Mouse (Mus musculus) midbrain, embryonic 13.5 days (tissue): Measurements from ENCODE around the gene Ppp1r1b. TPM values are rescaled to one million over a fixed set of nuclear protein-coding genes. Genes with fewer than 3 reads are reported as not detected.
A peak's percentile ranks its signal among the peaks of the same experiment; 100 is the strongest.

Experiments
- ATAC-seq: fragments of 200-750 bp; cut with Nextera tagmentation; 2 replicates; pipeline ENCODE4 v1.8.0; 2017; ENCODE audit warnings: mild to moderate bottlenecking, moderate TSS enrichment, moderate library complexity
- H3K27ac ChIP-seq: fragments of 300-500 bp; sonication (generic); 2 replicates; pipeline ENCODE4 v1.5.1; 2015; ENCODE audit warnings: inconsistent platforms, mild to moderate bottlenecking, moderate library complexity
- H3K27me3 ChIP-seq: fragments of 300-500 bp; sonication (generic); 2 replicates; pipeline ENCODE4 v1.6.1; 2015; ENCODE audit warnings: mild to moderate bottlenecking, inconsistent platforms
- H3K36me3 ChIP-seq: fragments of 300-500 bp; sonication (generic); 2 replicates; pipeline ENCODE4 v1.6.1; 2015; ENCODE audit warnings: mild to moderate bottlenecking, inconsistent platforms
- H3K4me1 ChIP-seq: fragments of 300-500 bp; sonication (generic); replicated peaks from 2 replicates; pipeline ENCODE4 v1.6.1; 2015; ENCODE audit warnings: inconsistent platforms
- H3K4me2 ChIP-seq: fragments of 300-500 bp; sonication (generic); replicated peaks from 2 replicates; pipeline ENCODE4 v1.6.1; 2015; ENCODE audit warnings: moderate library complexity, mild to moderate bottlenecking, inconsistent platforms
- H3K4me3 ChIP-seq: fragments of 300-500 bp; sonication (generic); replicated peaks from 2 replicates; pipeline ENCODE4 v1.5.1; 2015; ENCODE audit warnings: mild to moderate bottlenecking, inconsistent platforms
- H3K9ac ChIP-seq: fragments of 300-500 bp; sonication (generic); replicated peaks from 2 replicates; pipeline ENCODE4 v1.6.1; 2015; ENCODE audit warnings: mild to moderate bottlenecking, inconsistent platforms
- H3K9me3 ChIP-seq: fragments of 300-500 bp; sonication (generic); 2 replicates; pipeline ENCODE4 v1.6.1; 2016; ENCODE audit warnings: mild to moderate bottlenecking, inconsistent platforms
- WGBS: fragments of 180-500 bp; shearing (Covaris S2); methylation state at CpG from one replicate; pipeline ENCODE4 v1.1.7; 2015; 5-methylcytosine and 5-hydroxymethylcytosine counted together
- polyA plus RNA-seq: library from polyadenylated mRNA; unstranded; fragments of >200 nt; fragmentation: Nextera tagmentation; extraction: Ambion mirVana; gene quantifications from 2 replicates; pipeline ENCODE4 v1.2.1, GENCODE M21; 2015

Gene Ppp1r1b
- polyA plus RNA-seq, 1 experiment from 2014 or later, result 1.9 TPM

- Histone ChIP-seq H3K27me3 (peaks cover 43% of the 10 kb centered on the region), H3K4me2 (no peak within 1 kb of the TSS), H3K4me3 (no peak within 1 kb of the TSS), H3K4me1 (peaks cover 4% of the 10 kb centered on the region; the same call in 1 of the 2 replicates), H3K9ac (no peak within 1 kb of the TSS), H3K9me3 (no peaks in the 10 kb centered on the region), H3K36me3 (peaks cover 30% of the 10 kb centered on the region), H3K27ac (no peak within 1 kb of the TSS)
- WGBS, result 67% methylated on average over 14 of the region's 14 CpGs
- no peak for ATAC-seq
Measured at GRCm38 (mm10) chr11:98383261-98384030, 35.2 kb downstream of the Ppp1r1b start, which contains the start of gene Tcap. Tcap (plus strand) TSS chr11:98383811.

GRCm38 (mm10) chr11:98384216-98384615 lies 36.0 kb downstream of the Ppp1r1b start:
- Histone ChIP-seq H3K4me2 (no peak overlapping the region), H3K27ac (no peak overlapping the region), H3K27me3 (peaks cover 51% of the 10 kb centered on the region), H3K4me1 (peaks cover 9% of the 10 kb centered on the region; the same call in 1 of the 2 replicates), H3K9me3 (no peaks in the 10 kb centered on the region), H3K9ac (no peak overlapping the region), H3K4me3 (no peak overlapping the region), H3K36me3 (peaks cover 22% of the 10 kb centered on the region)
- ATAC-seq, result peak; percentile 21; the same call in 1 of the 2 replicates
- 69% methylated on average over 19 of the region's 20 CpGs for WGBS

- peaks cover 14% of the 10 kb centered on the region for H3K36me3 ChIP-seq
- no peak overlapping the region for H3K4me2 ChIP-seq
- peaks cover 9% of the 10 kb centered on the region; the same call in 1 of the 2 replicates for H3K4me1 ChIP-seq
- no peak overlapping the region for H3K27ac ChIP-seq
- no peak overlapping the region for H3K9ac ChIP-seq
- H3K27me3 ChIP-seq, result peaks cover 56% of the 10 kb centered on the region
- WGBS, result 72% methylated on average over 8 of the region's 8 CpGs
- H3K9me3 ChIP-seq, result no peaks in the 10 kb centered on the region
- no peak for ATAC-seq
- H3K4me3 ChIP-seq, result no peak overlapping the region
Measured at GRCm38 (mm10) chr11:98384721-98385637, 36.8 kb downstream of the Ppp1r1b start.

- H3K27me3 ChIP-seq, result peaks cover 66% of the 10 kb centered on the region
- H3K4me3 ChIP-seq, result no peak within 1 kb of the TSS
- 53% methylated on average over 25 of the region's 25 CpGs for WGBS
- H3K36me3 ChIP-seq, result peaks cover 5% of the 10 kb centered on the region
- H3K9me3 ChIP-seq, result no peaks in the 10 kb centered on the region
- peak within 1 kb of the TSS; percentile 19; the same call in 1 of the 2 replicates for H3K4me2 ChIP-seq
- H3K4me1 ChIP-seq, result peaks cover 9% of the 10 kb centered on the region; the same call in 1 of the 2 replicates
- no peak within 1 kb of the TSS for H3K27ac ChIP-seq
- 0 out of 2 replicates have a peak within 1 kb of the TSS, but pooled peaks have one; percentile 19 for H3K9ac ChIP-seq
- no peak for ATAC-seq
Measured at GRCm38 (mm10) chr11:98385638-98386585, 37.7 kb downstream of the Ppp1r1b start, which contains the start of gene Pnmt. Pnmt (plus strand) TSS chr11:98386450.

- Histone ChIP-seq H3K4me2 (peak overlapping the region; percentile 19; the same call in 1 of the 2 replicates), H3K9ac (0 out of 2 replicates have a peak overlapping the region, but pooled peaks have one; percentile 19), H3K4me3 (no peak overlapping the region), H3K27ac (no peak overlapping the region), H3K9me3 (no peaks in the 10 kb centered on the region), H3K36me3 (0 out of 2 replicates have a peak, but pooled peaks cover 1% of the 10 kb centered on the region), H3K4me1 (peaks cover 9% of the 10 kb centered on the region; the same call in 1 of the 2 replicates), H3K27me3 (peaks cover 72% of the 10 kb centered on the region)
- ATAC-seq, result no peak
- 22% methylated on average over 24 of the region's 24 CpGs for WGBS
Measured at GRCm38 (mm10) chr11:98386596-98386995, 38.4 kb downstream of the Ppp1r1b start.

DNA sequence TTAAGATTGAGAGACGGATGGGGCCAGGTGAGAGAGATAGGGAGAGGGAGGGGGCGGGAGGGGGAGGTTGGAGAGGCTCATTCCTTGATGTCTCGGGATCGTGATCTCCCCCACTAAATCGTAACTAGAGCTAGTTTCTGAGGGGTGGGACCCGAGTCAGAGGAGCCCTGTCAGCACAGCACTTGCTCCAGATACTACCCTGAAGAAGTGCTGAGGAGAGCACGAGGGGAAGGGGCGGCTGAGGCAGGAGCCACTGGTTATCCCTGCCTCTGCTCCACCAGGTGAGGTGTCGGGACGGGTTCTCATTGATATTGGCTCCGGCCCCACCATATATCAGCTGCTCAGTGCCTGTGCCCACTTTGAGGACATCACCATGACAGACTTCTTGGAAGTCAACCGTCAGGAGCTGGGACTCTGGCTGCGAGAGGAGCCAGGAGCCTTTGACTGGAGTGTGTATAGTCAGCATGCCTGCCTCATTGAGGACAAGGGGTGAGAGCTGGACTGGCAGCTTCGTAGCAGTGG lies 38.9 kb downstream of the Ppp1r1b start:
- Histone ChIP-seq H3K4me2 (no peak overlapping the region), H3K9ac (no peak overlapping the region)

DNA sequence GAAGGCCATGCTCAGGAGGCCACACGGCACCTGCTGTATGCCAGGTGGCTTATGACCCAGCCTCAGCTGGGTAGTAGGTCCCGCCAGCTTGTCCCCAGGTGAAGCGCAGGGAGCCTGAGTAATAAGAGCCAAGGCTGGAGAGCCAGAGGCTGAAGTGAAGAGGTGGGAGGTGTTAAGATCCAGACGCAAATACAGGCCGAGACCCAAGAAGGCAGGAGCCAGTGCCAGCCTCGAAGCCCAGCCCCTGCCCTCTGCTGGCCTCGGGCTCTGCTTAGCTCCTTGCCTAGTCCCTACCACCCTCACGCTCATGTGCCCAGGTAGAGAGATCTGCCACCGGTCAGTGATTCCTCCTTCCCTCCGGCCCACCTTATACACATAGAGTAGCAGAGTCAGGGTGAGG lies 40.1 kb downstream of the Ppp1r1b start:
- Histone ChIP-seq H3K27me3 (peaks cover 85% of the 10 kb centered on the region), H3K27ac (no peak overlapping the region), H3K36me3 (no peaks in the 10 kb centered on the region), H3K9me3 (no peaks in the 10 kb centered on the region), H3K4me3 (no peak overlapping the region), H3K4me1 (peaks cover 11% of the 10 kb centered on the region), H3K4me2 (no peak overlapping the region), H3K9ac (no peak overlapping the region)
- ATAC-seq, result no peak
- WGBS, result 77% methylated on average over 10 of the region's 10 CpGs

More for the DNA sequence above, 38.9 kb downstream of the Ppp1r1b start:
- ATAC-seq, result no peak
- no peaks in the 10 kb centered on the region for H3K9me3 ChIP-seq
- peaks cover 9% of the 10 kb centered on the region; the same call in 1 of the 2 replicates for H3K4me1 ChIP-seq
- no peaks in the 10 kb centered on the region for H3K36me3 ChIP-seq
- H3K27ac ChIP-seq, result no peak overlapping the region
- H3K4me3 ChIP-seq, result no peak overlapping the region
- 61% methylated on average over 14 of the region's 14 CpGs for WGBS
- peaks cover 77% of the 10 kb centered on the region for H3K27me3 ChIP-seq

DNA sequence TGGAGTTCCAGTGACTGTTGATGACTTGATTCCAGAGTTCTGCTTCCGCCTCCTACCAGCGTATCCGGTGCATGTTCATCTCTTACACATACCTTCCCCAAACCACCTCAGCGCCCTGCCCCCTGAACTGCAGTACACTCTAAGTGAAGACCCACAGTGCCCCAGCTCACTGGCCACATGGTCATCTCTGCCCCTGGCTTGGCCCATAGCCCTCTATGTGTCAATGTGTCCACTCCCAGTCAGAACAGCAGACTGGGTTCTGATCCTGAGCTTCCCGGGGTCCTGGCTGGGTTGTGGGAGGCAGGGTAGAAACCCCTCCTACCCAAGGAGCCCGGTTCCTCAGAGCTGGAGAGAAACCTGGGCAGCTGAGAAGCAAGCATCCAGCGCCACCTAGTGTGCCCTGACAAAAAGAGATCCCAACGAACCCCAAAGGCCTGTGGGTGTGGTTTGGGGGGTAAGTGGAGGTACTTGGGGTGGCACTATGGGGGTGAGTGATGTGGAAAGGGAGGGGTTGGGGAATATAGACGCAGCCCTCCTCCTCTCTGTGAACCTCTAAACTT lies 41.1 kb downstream of the Ppp1r1b start:
- no peak overlapping the region for H3K4me2 ChIP-seq
- no peak for ATAC-seq
- no peak overlapping the region for H3K4me3 ChIP-seq
- no peaks in the 10 kb centered on the region for H3K36me3 ChIP-seq
- no peak overlapping the region for H3K27ac ChIP-seq
- H3K9ac ChIP-seq, result no peak overlapping the region
- peaks cover 21% of the 10 kb centered on the region for H3K4me1 ChIP-seq
- H3K27me3 ChIP-seq, result peaks cover 82% of the 10 kb centered on the region
- 26% methylated on average over 9 of the region's 9 CpGs for WGBS
- no peaks in the 10 kb centered on the region for H3K9me3 ChIP-seq

DNA sequence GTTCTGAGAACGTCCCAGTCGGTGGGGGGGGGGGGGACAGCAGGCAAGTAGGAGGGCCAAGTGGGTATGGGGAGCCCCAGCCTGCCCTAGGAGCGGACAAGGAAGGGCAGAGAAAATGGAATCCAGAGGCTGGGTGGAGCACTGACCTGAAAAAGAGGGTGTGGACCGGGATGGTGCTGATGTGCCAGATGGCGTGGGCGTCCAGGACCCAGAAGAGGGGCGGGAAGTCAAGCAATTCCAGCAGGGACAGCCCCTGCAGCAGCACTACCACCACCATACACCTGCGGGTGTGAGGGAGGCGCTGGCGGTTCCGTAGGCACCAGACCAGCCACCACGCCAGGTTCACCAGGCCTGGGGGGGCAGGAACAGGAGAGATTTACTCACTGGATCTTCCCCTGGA lies 41.9 kb downstream of the Ppp1r1b start:
- peaks cover 27% of the 10 kb centered on the region for H3K4me1 ChIP-seq
- no peak for ATAC-seq
- no peaks in the 10 kb centered on the region for H3K9me3 ChIP-seq
- H3K4me3 ChIP-seq, result no peak overlapping the region
- H3K27me3 ChIP-seq, result peaks cover 74% of the 10 kb centered on the region
- H3K9ac ChIP-seq, result no peak overlapping the region
- H3K27ac ChIP-seq, result no peak overlapping the region
- H3K4me2 ChIP-seq, result no peak overlapping the region
- WGBS, result 86% methylated on average over 10 of the region's 12 CpGs
- no peaks in the 10 kb centered on the region for H3K36me3 ChIP-seq

GRCm38 (mm10) chr11:98392034-98392433 lies 43.8 kb downstream of the Ppp1r1b start:
- WGBS, result 14% methylated on average over 8 of the region's 8 CpGs
- H3K9ac ChIP-seq, result no peak overlapping the region
- H3K27ac ChIP-seq, result no peak overlapping the region
- ATAC-seq, result no peak
- H3K9me3 ChIP-seq, result no peaks in the 10 kb centered on the region
- no peak overlapping the region for H3K4me2 ChIP-seq
- no peaks in the 10 kb centered on the region for H3K36me3 ChIP-seq
- peaks cover 55% of the 10 kb centered on the region for H3K27me3 ChIP-seq
- H3K4me3 ChIP-seq, result no peak overlapping the region
- peaks cover 23% of the 10 kb centered on the region for H3K4me1 ChIP-seq
